ENCODE assay signal across 8 mouse cellular contexts in genomic region chr1:58614424-58614823, GRCm38 (mm10). TPM values are rescaled to one million over a fixed set of nuclear protein-coding genes. Genes with fewer than 3 reads are reported as not detected.
DNase-seq lines count a peak whose midpoint lies in the region; ATAC-seq and TF ChIP-seq lines count a peak whose summit lies in the region.
"Had no signal": no experiment of that assay in that cellular context is flagged by ENCODE, and none has a peak within 500 bp of the region (broad histone marks: within the 10 kb centered on the region; RNA-seq: fewer than 3 reads in every experiment).

No protein-coding gene starts in this region.

- no peak for TF ChIP-seq CTCF in lung, adult 2 months (IDR thresholded peaks at IDR 0.05; ENCODE audit: insufficient read depth, low read length)
- TF ChIP-seq CTCF in stomach, postnatal 0 days (IDR thresholded peaks at IDR 0.05; ENCODE audit: low read depth) = no peak

- peak; percentile 25 to 38 for DNase-seq in lung, adult 18-20 months
- no peak for DNase-seq in lung, adult 2 months
- peak; percentile 28 to 71 for DNase-seq in frontal cortex, postnatal 36 days (ENCODE audit: low spot score in 2 of 2)
- peak; percentile 29 to 30 for DNase-seq in left cerebral cortex, adult 18-20 months (ENCODE audit: low spot score in 2 of 2)
- DNase-seq in stomach, postnatal 0 days (ENCODE audit: low spot score) = no peak
- DNase-seq in spleen, adult 12 weeks (ENCODE audit: low spot score) = no peak
- DNase-seq in urinary bladder, adult 2 months (ENCODE audit: low spot score) = no peak

- no peak overlapping the region for H3K4me3 ChIP-seq in lung, adult 2 months (replicated peaks; ENCODE audit: extremely low read depth, low read depth, low read length)
- no peak overlapping the region for H3K4me3 ChIP-seq in stomach, postnatal 0 days (ENCODE audit: low read depth, low read length)
- H3K4me3 ChIP-seq: midbrain, embryonic 12.5 days had no signal

- peak; percentile 42; the same call in 1 of the 2 replicates for ATAC-seq in stomach, postnatal 0 days (ENCODE audit: low FRiP score, low TSS enrichment)

- TF ChIP-seq POLR2A in lung, adult 2 months (IDR thresholded peaks at IDR 0.05; ENCODE audit: borderline replicate concordance, extremely low read depth, low read depth, low read length) = no peak

- H3K27ac ChIP-seq in stomach, postnatal 0 days (replicated peaks) = peak overlapping the region; percentile 9; the same call in 1 of the 2 replicates
- H3K27ac ChIP-seq: midbrain, embryonic 12.5 days had no signal

- WGBS in lung, adult 2 months = 63% methylated on average over 3 of the region's 3 CpGs
- 41% methylated on average over 3 of the region's 3 CpGs for WGBS in stomach, postnatal 0 days

- TF ChIP-seq EP300 in stomach, postnatal 0 days (optimal IDR thresholded peaks at IDR 0.05) = peak; percentile 34

- no peak overlapping the region for H3K9ac ChIP-seq in stomach, postnatal 0 days (ENCODE audit: low read length)
- H3K9ac ChIP-seq: midbrain, embryonic 12.5 days had no signal

- no peak overlapping the region for H3K4me2 ChIP-seq in stomach, postnatal 0 days (replicated peaks; ENCODE audit: low read depth)
- H3K4me2 ChIP-seq: midbrain, embryonic 12.5 days had no signal

- H3K4me1 ChIP-seq in lung, adult 2 months (ENCODE audit: control insufficient read depth, insufficient read depth, low read length) = peaks cover 2% of the 10 kb centered on the region
- no peaks in the 10 kb centered on the region for H3K4me1 ChIP-seq in stomach, postnatal 0 days (replicated peaks; ENCODE audit: control insufficient read depth, insufficient read depth)
- H3K4me1 ChIP-seq: midbrain, embryonic 12.5 days had no signal

- H3K9me3 ChIP-seq in stomach, postnatal 0 days (ENCODE audit: control insufficient read depth, low read length) = no peaks in the 10 kb centered on the region
- H3K9me3 ChIP-seq: midbrain, embryonic 12.5 days had no signal

- H3K27me3 ChIP-seq in stomach, postnatal 0 days (ENCODE audit: control insufficient read depth, insufficient read depth, low read length) = no peaks in the 10 kb centered on the region
- H3K27me3 ChIP-seq: midbrain, embryonic 12.5 days had no signal

- no peaks in the 10 kb centered on the region for H3K36me3 ChIP-seq in stomach, postnatal 0 days (ENCODE audit: control insufficient read depth, insufficient read depth, low read length)
- H3K36me3 ChIP-seq: midbrain, embryonic 12.5 days had no signal

RNA-seq across cellular contexts. Expression of gene Ndufb3, which starts 28.2 kb away (rescaled TPM):
- 23.1 and 53.7 TPM in 2 replicates for polyA plus RNA-seq in lung, adult 2 months (2012; rRNA removed)
- total RNA-seq in left cerebral cortex, adult 18-20 months (2021) = 100 to 1,000 TPM; 119 to 124 TPM
- 199 and 217 TPM in 2 replicates for polyA plus RNA-seq in stomach, postnatal 0 days (2015; fragmentation: Nextera tagmentation; extraction: Ambion mirVana)
- polyA plus RNA-seq in urinary bladder, adult 2 months (2012; rRNA removed) = 176 and 214 TPM in 2 replicates

RNA-seq across cellular contexts. Expression of gene Fam126b, which starts 28.3 kb away (rescaled TPM):
- polyA plus RNA-seq in lung, adult 2 months (2012; rRNA removed) = 1.7 and 2.8 TPM in 2 replicates
- 100 to 1,000 TPM; 134 to 145 TPM for total RNA-seq in left cerebral cortex, adult 18-20 months (2021)
- 4.4 and 5.4 TPM in 2 replicates for polyA plus RNA-seq in stomach, postnatal 0 days (2015; fragmentation: Nextera tagmentation; extraction: Ambion mirVana)
- polyA plus RNA-seq in urinary bladder, adult 2 months (2012; rRNA removed) = 5.3 and 5.7 TPM in 2 replicates

Comparison
In these comparisons a context has a peak if more than half of its experiments do, and no peak if none do; other contexts are left out.
1. DNase-seq: peak in lung, adult 18-20 months (2 of 2), frontal cortex, postnatal 36 days (2 of 2) and left cerebral cortex, adult 18-20 months (2 of 2); none in lung, adult 2 months (single experiment), stomach, postnatal 0 days (single experiment), spleen, adult 12 weeks (single experiment) and urinary bladder, adult 2 months (single experiment).